36 mouse cellular contexts compared by ENCODE assay signal in genomic region chr1:34505970-34506551, GRCm38 (mm10). TPM values are rescaled to one million over a fixed set of nuclear protein-coding genes. Genes with fewer than 3 reads are reported as not detected.
DNase-seq lines count a peak whose midpoint lies in the region; ATAC-seq lines count a peak whose summit lies in the region.
"Had no signal": no experiment of that assay in that cellular context is flagged by ENCODE, and none has a peak within 500 bp of the region (broad histone marks: within the 10 kb centered on the region; RNA-seq: fewer than 3 reads in every experiment).

No protein-coding gene starts in this region.

- ATAC-seq in kidney, embryonic 16.5 days (ENCODE audit: low FRiP score, low TSS enrichment) = 0 out of 2 replicates have a peak, but pooled peaks have one; percentile 16
- ATAC-seq in granulocyte monocyte progenitor cell, adult 5-6 weeks (replicated peaks; ENCODE audit: poor library complexity, severe bottlenecking) = peak; percentile 73
- ATAC-seq: activated CD4-positive, CD25-positive, alpha-beta regulatory T cell, adult 4 months; forebrain, embryonic 15.5 days; inflammation-experienced regulatory T-cells, adult 6 months; intestine, embryonic 16.5 days had no signal

- no peak for DNase-seq in kidney, postnatal 4 days
- DNase-seq in embryo, embryonic 11 days = no peak
- DNase-seq in gastrocnemius, postnatal 4 days (ENCODE audit: low spot score in 2 of 2) = no peak
- DNase-seq in frontal cortex, postnatal 14 days (ENCODE audit: low spot score in 2 of 2) = no peak
- DNase-seq: adrenal gland, adult 8-10 months; adrenal gland, postnatal 25 days; B cell, adult 2 months; cerebellum, adult 11-12 months; cerebellum, adult 8-10 months; cerebellum, postnatal 10 days; cerebellum, postnatal 36 days; gastrocnemius, postnatal 10 days; gastrocnemius, postnatal 36 days; heart, adult 2 months had no signal

- no peak overlapping the region for H3K27ac ChIP-seq in kidney, embryonic 16.5 days (ENCODE audit: low read length)
- H3K27ac ChIP-seq: embryonic facial prominence, embryonic 10.5 days; embryonic facial prominence, embryonic 13.5 days; forebrain, embryonic 12.5 days; forebrain, embryonic 15.5 days; heart, adult 2 months; heart, embryonic 10.5 days; hindbrain, embryonic 10.5 days; hindbrain, embryonic 13.5 days; hindbrain, postnatal 0 days had no signal

- H3K9ac ChIP-seq in kidney, embryonic 16.5 days (replicated peaks; ENCODE audit: low read length) = no peak overlapping the region
- H3K9ac ChIP-seq: embryonic facial prominence, embryonic 13.5 days; forebrain, embryonic 12.5 days; forebrain, embryonic 15.5 days; hindbrain, embryonic 13.5 days had no signal

- H3K27me3 ChIP-seq in kidney, embryonic 16.5 days (ENCODE audit: insufficient read depth, low read length) = no peaks in the 10 kb centered on the region
- peaks cover 37% of the 10 kb centered on the region for H3K27me3 ChIP-seq in megakaryocyte, embryonic 14.5 days (replicated peaks)
- H3K27me3 ChIP-seq: CH12.LX; embryonic facial prominence, embryonic 13.5 days; forebrain, embryonic 12.5 days; forebrain, embryonic 15.5 days; hindbrain, embryonic 13.5 days had no signal

- no peaks in the 10 kb centered on the region for H3K36me3 ChIP-seq in kidney, embryonic 16.5 days (ENCODE audit: insufficient read depth, low read length)
- H3K36me3 ChIP-seq in megakaryocyte, embryonic 14.5 days (replicated peaks; ENCODE audit: low read length) = no peaks in the 10 kb centered on the region
- H3K36me3 ChIP-seq: embryonic facial prominence, embryonic 10.5 days; embryonic facial prominence, embryonic 13.5 days; forebrain, embryonic 12.5 days; forebrain, embryonic 15.5 days; G1E; heart, embryonic 10.5 days; hindbrain, embryonic 10.5 days; hindbrain, embryonic 13.5 days had no signal

- no peak overlapping the region for H3K4me2 ChIP-seq in kidney, embryonic 16.5 days (replicated peaks; ENCODE audit: low read depth, low read length)
- H3K4me2 ChIP-seq: embryonic facial prominence, embryonic 13.5 days; forebrain, embryonic 12.5 days; forebrain, embryonic 15.5 days; hindbrain, embryonic 13.5 days had no signal

- H3K9me3 ChIP-seq in kidney, embryonic 16.5 days (ENCODE audit: low read length) = no peaks in the 10 kb centered on the region
- H3K9me3 ChIP-seq in megakaryocyte, embryonic 14.5 days = peaks cover 14% of the 10 kb centered on the region
- H3K9me3 ChIP-seq: embryonic facial prominence, embryonic 10.5 days; embryonic facial prominence, embryonic 13.5 days; forebrain, embryonic 12.5 days; forebrain, embryonic 15.5 days; G1E; heart, embryonic 10.5 days; hindbrain, embryonic 10.5 days had no signal

- WGBS in kidney, embryonic 16.5 days = 76% methylated on average over 4 of the region's 4 CpGs

- H3K4me3 ChIP-seq in kidney, embryonic 16.5 days (ENCODE audit: low read length) = no peak overlapping the region
- H3K4me3 ChIP-seq in megakaryocyte, embryonic 14.5 days (replicated peaks) = peak overlapping the region; percentile 17
- H3K4me3 ChIP-seq: embryonic facial prominence, embryonic 10.5 days; embryonic facial prominence, embryonic 13.5 days; erythroblast, embryonic 14.5 days; forebrain, embryonic 12.5 days; forebrain, embryonic 15.5 days; heart, adult 2 months; heart, embryonic 10.5 days; hindbrain, embryonic 10.5 days; hindbrain, embryonic 13.5 days had no signal

- H3K4me1 ChIP-seq in kidney, embryonic 16.5 days (ENCODE audit: insufficient read depth, low read length) = 0 out of 2 replicates have a peak, but pooled peaks cover 9% of the 10 kb centered on the region
- H3K4me1 ChIP-seq in megakaryocyte, embryonic 14.5 days = peaks cover 25% of the 10 kb centered on the region
- H3K4me1 ChIP-seq: forebrain, embryonic 12.5 days; forebrain, embryonic 15.5 days had no signal

RNA-seq across cellular contexts. Expression of gene Prss39, which starts 7.9 kb away (rescaled TPM):
- polyA plus RNA-seq in kidney, embryonic 16.5 days (2015; fragmentation: Nextera tagmentation; extraction: Ambion mirVana) = not detected in 2 replicates
- total RNA-seq in granulocyte monocyte progenitor cell, adult 5-6 weeks (2014; fragmentation: Nextera tagmentation) = 1.2 TPM in 1 of 2 replicates, not detected in the other
- not detected in 2 replicates for total RNA-seq in granulocyte monocyte progenitor cell, adult 5-6 weeks (2017)
- 0.17 TPM in 1 of 2 replicates, not detected in the other for polyA plus RNA-seq in megakaryocyte, embryonic 14.5 days (2012; ENCODE audit: insufficient read depth, low replicate concordance)
- total RNA-seq in gastrocnemius, postnatal 4 days (2021) = not detected
- total RNA-seq: adrenal gland, adult 8-10 months; adrenal gland, postnatal 25 days; CH12.LX; gastrocnemius, adult 18-20 months; gastrocnemius, postnatal 10 days; gastrocnemius, postnatal 36 days; heart, adult 2 months; heart, postnatal 25 days; hindbrain, postnatal 0 days had no signal
- polyA plus RNA-seq: brain, embryonic 14.5 days; embryonic facial prominence, embryonic 10.5 days; embryonic facial prominence, embryonic 13.5 days; erythroblast, embryonic 14.5 days; forebrain, embryonic 12.5 days; forebrain, embryonic 15.5 days; G1E; heart, embryonic 10.5 days; heart, embryonic 14.5 days; heart, postnatal 0 days; hindbrain, embryonic 10.5 days; hindbrain, embryonic 13.5 days; hindbrain, postnatal 0 days; inflammation-experienced regulatory T-cells, adult 6 months; intestine, embryonic 16.5 days had no signal

RNA-seq across cellular contexts. Expression of gene Cfc1, which starts 29.4 kb away (rescaled TPM):
- polyA plus RNA-seq in kidney, embryonic 16.5 days (2015; fragmentation: Nextera tagmentation; extraction: Ambion mirVana) = 0.15 TPM in 1 of 2 replicates, not detected in the other
- not detected in 2 replicates for total RNA-seq in granulocyte monocyte progenitor cell, adult 5-6 weeks (2014; fragmentation: Nextera tagmentation)
- total RNA-seq in granulocyte monocyte progenitor cell, adult 5-6 weeks (2017) = not detected in 2 replicates
- not detected in 2 replicates for polyA plus RNA-seq in megakaryocyte, embryonic 14.5 days (2012; ENCODE audit: insufficient read depth, low replicate concordance)
- total RNA-seq in gastrocnemius, postnatal 4 days (2021) = not detected
- total RNA-seq: adrenal gland, adult 8-10 months; adrenal gland, postnatal 25 days; CH12.LX; gastrocnemius, adult 18-20 months; gastrocnemius, postnatal 10 days; gastrocnemius, postnatal 36 days; heart, adult 2 months; heart, postnatal 25 days had no signal
- polyA plus RNA-seq: activated CD4-positive, CD25-positive, alpha-beta regulatory T cell, adult 4 months; erythroblast, embryonic 14.5 days; forebrain, embryonic 12.5 days; forebrain, embryonic 15.5 days; G1E; heart, adult 2 months; heart, embryonic 14.5 days; heart, postnatal 0 days; hindbrain, embryonic 10.5 days; hindbrain, embryonic 13.5 days; intestine, embryonic 16.5 days had no signal

RNA-seq across cellular contexts. Expression of gene Ptpn18, which starts 46.5 kb away (rescaled TPM):
- 20.3 and 21.5 TPM in 2 replicates for polyA plus RNA-seq in kidney, embryonic 16.5 days (2015; fragmentation: Nextera tagmentation; extraction: Ambion mirVana)
- 46.9 and 56.7 TPM in 2 replicates for total RNA-seq in granulocyte monocyte progenitor cell, adult 5-6 weeks (2014; fragmentation: Nextera tagmentation)
- total RNA-seq in granulocyte monocyte progenitor cell, adult 5-6 weeks (2017) = 292 and 344 TPM in 2 replicates
- 398 and 732 TPM in 2 replicates for polyA plus RNA-seq in megakaryocyte, embryonic 14.5 days (2012; ENCODE audit: insufficient read depth, low replicate concordance)
- total RNA-seq in gastrocnemius, postnatal 4 days (2021) = 1 to 10 TPM; 8.4 to 9.3 TPM

RNA-seq across cellular contexts. Expression of gene Prss40, which starts 54.7 kb away (rescaled TPM):
- not detected in 2 replicates for polyA plus RNA-seq in kidney, embryonic 16.5 days (2015; fragmentation: Nextera tagmentation; extraction: Ambion mirVana)
- total RNA-seq in granulocyte monocyte progenitor cell, adult 5-6 weeks (2014; fragmentation: Nextera tagmentation) = not detected in 2 replicates
- total RNA-seq in granulocyte monocyte progenitor cell, adult 5-6 weeks (2017) = not detected in 2 replicates
- not detected in 2 replicates for polyA plus RNA-seq in megakaryocyte, embryonic 14.5 days (2012; ENCODE audit: insufficient read depth, low replicate concordance)
- not detected for total RNA-seq in gastrocnemius, postnatal 4 days (2021)
- total RNA-seq: adrenal gland, adult 8-10 months; adrenal gland, postnatal 25 days; CH12.LX; gastrocnemius, adult 18-20 months; gastrocnemius, postnatal 10 days; gastrocnemius, postnatal 36 days; heart, adult 2 months; heart, postnatal 25 days; hindbrain, postnatal 0 days had no signal
- polyA plus RNA-seq: brain, embryonic 14.5 days; embryonic facial prominence, embryonic 10.5 days; erythroblast, embryonic 14.5 days; forebrain, embryonic 12.5 days; forebrain, embryonic 15.5 days; G1E; heart, adult 2 months; heart, embryonic 14.5 days; heart, postnatal 0 days; hindbrain, embryonic 10.5 days; hindbrain, embryonic 13.5 days; inflammation-experienced regulatory T-cells, adult 6 months; intestine, embryonic 16.5 days had no signal

Comparison
In these comparisons a context has a peak if more than half of its experiments do, and no peak if none do; other contexts are left out.
1. RNA of gene Ptpn18, which starts 46.5 kb away (total RNA-seq): 46.9 to 344 TPM in granulocyte monocyte progenitor cell, adult 5-6 weeks; 8.4 to 9.3 TPM in gastrocnemius, postnatal 4 days; every median in the first group is over 4 times any median in the second.